Mouse (Mus musculus) stomach, embryonic 15.5 days (tissue): Measurements from ENCODE around the gene Wdr43. TPM values are rescaled to one million over a fixed set of nuclear protein-coding genes. Genes with fewer than 3 reads are reported as not detected.

Experiments
- ATAC-seq: fragments of 200-750 bp; cut with Nextera tagmentation; 2 replicates; pipeline ENCODE4 v1.8.0; 2017; ENCODE audit warnings: low read depth, moderate number of reproducible peaks, moderate TSS enrichment; ENCODE audit not compliant: insufficient read depth, low FRiP score
- H3K27ac ChIP-seq: fragments of 300-500 bp; sonication (generic); 2 replicates; pipeline ENCODE4 v1.5.1; 2015; ENCODE audit warnings: mild to moderate bottlenecking, inconsistent platforms
- H3K27me3 ChIP-seq: fragments of 300-500 bp; sonication (generic); replicated peaks from 2 replicates; pipeline ENCODE4 v1.6.1; 2015; ENCODE audit warnings: inconsistent platforms
- H3K36me3 ChIP-seq: fragments of 300-500 bp; sonication (generic); 2 replicates; pipeline ENCODE4 v1.6.1; 2015; ENCODE audit warnings: inconsistent platforms
- H3K4me1 ChIP-seq: fragments of 300-500 bp; sonication (generic); 2 replicates; pipeline ENCODE4 v1.6.1; 2015; ENCODE audit warnings: inconsistent platforms
- H3K4me2 ChIP-seq: fragments of 300-500 bp; sonication (generic); 2 replicates; pipeline ENCODE4 v1.6.1; 2015; ENCODE audit warnings: mild to moderate bottlenecking, inconsistent platforms
- H3K4me3 ChIP-seq: fragments of 300-500 bp; sonication (generic); replicated peaks from 2 replicates; pipeline ENCODE4 v1.5.1; 2015; ENCODE audit warnings: inconsistent platforms
- H3K9ac ChIP-seq: fragments of 300-500 bp; sonication (generic); 2 replicates; pipeline ENCODE4 v1.6.1; 2015; ENCODE audit warnings: inconsistent platforms
- H3K9me3 ChIP-seq: fragments of 300-500 bp; sonication (generic); 2 replicates; pipeline ENCODE4 v1.6.1; 2016; ENCODE audit warnings: inconsistent platforms
- WGBS: fragments of 180-500 bp; shearing (Covaris S2); methylation state at CpG from one replicate; pipeline ENCODE4 v1.1.7; 2015; 5-methylcytosine and 5-hydroxymethylcytosine counted together
- polyA plus RNA-seq: library from polyadenylated mRNA; unstranded; fragments of >200 nt; fragmentation: Nextera tagmentation; extraction: Ambion mirVana; gene quantifications from 2 replicates; pipeline ENCODE4 v1.2.1, GENCODE M21; 2015

Gene Wdr43
- 74.6 and 76.4 TPM in 2 replicates for polyA plus RNA-seq

DNA sequence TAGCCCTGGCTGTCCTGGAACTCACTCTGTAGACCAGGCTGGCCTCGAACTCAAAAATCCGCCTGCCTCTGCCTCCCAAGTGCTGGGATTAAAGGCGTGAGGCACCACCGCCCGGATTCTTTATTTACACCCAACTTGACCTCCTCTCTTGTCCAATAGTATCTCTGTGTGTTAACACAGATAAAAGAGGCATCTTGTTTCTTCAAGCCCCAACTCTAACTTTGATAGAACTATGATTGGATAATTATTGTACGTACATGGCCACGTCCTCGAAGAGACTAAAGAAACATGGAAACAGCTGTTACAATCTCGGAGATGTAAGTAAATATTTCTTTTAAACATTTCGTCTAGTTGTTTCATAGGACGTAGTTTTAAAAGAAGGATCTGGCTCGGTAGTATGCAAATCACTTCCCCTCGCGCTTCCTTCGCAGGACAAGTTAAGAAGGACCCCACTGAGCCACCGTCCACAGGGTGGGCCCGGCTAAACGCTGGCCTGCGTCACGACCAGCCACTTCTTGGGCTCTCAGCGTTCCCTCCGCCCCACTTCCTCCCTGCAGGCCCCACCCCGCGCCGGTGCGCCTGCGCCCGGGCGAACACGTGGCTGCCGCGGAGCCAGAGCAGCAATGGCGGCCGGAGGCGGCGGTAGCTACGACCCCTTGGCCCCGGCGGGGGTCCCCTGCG, at the start of gene Wdr43:
Wdr43 (plus strand) TSS at position 258 of the 681 bp plus-strand sequence.
- H3K9ac ChIP-seq: peak within 1 kb of the TSS; percentile 92
- peak within 1 kb of the TSS; percentile 100 for H3K4me3 ChIP-seq
- peak; percentile 100 for ATAC-seq
- H3K27me3 ChIP-seq: no peaks in the 10 kb centered on the region
- peak within 1 kb of the TSS; percentile 80 for H3K27ac ChIP-seq
- no peaks in the 10 kb centered on the region; the same call in 1 of the 2 replicates for H3K36me3 ChIP-seq
- no peaks in the 10 kb centered on the region for H3K9me3 ChIP-seq
- H3K4me1 ChIP-seq: 0 out of 2 replicates have a peak, but pooled peaks cover 8% of the 10 kb centered on the region
- WGBS: 4% methylated on average over 38 of the region's 40 CpGs
- H3K4me2 ChIP-seq: peak within 1 kb of the TSS; percentile 62

DNA sequence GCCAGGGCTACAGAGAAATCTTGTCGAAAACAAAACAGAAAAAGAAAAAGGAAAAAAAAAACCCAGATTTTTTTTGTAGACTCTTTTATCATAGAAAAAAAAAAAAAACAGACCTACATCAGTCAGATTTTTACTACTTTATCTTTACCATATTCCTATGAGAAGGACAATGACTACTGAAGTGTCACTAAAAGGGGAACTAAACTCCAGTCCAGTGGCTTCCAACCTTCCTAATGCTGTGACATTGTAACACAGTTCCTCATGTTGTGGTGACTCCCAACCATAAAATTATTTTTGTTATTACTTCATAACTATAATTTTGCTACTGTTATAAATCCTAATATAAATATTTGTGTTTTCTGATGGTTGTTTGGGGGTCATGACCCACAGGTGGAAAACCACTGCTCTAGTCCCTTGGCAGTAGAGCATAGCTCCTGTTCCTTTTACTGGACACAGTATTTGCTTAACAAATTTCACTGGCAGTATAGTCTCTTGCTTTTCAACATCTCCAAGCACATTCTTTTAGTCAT, 36.5 kb upstream of the Wdr43 start:
- H3K4me1 ChIP-seq: no peaks in the 10 kb centered on the region
- ATAC-seq: no peak
- 80% methylated on average over 1 of the region's 1 CpGs for WGBS
- no peaks in the 10 kb centered on the region for H3K36me3 ChIP-seq
- no peak overlapping the region for H3K4me3 ChIP-seq
- H3K9me3 ChIP-seq: no peaks in the 10 kb centered on the region
- no peak overlapping the region for H3K9ac ChIP-seq
- H3K4me2 ChIP-seq: no peak overlapping the region
- H3K27me3 ChIP-seq: no peaks in the 10 kb centered on the region
- no peak overlapping the region for H3K27ac ChIP-seq

DNA sequence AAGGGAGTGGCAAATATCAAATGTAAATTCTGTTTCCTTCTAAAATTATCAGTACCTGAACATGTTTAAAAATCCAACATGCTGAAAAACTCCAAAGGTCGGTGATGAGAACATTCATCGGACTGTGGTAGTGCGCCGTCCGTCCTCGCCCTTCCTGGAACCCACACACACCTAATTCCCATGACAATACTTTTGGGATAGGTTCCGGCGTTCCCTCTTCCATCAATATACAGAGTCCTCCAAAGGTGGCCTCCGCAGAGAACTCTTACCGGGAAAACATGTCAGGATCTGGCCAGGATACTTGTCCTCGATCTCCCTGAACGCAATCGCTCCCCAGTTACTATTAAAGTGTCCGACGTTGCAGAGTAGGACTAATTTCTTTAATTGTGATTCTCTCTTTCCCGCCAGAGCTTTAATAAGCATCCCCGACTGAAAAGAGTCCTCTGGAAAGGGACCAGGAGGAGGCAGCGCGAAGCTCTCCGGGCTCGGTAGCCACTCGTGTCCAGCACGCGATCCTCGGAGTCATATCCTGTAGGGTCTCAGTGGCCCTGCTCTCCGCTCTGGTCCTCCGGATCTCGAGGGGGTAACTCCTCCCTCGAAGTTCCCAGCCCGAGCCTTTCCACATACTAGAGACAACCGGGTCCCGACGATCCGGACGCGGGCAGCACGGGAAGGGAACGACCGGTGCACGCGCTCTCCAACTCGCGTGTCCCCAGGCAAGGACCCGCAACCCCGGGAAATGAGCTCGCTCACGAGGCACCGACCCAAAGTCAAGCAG, 17.6 kb upstream of the Wdr43 start:
- WGBS: under 1% methylated on average over 48 of the region's 48 CpGs
- Histone ChIP-seq H3K36me3 (no peaks in the 10 kb centered on the region), H3K27ac (peak overlapping the region; percentile 61), H3K9me3 (no peaks in the 10 kb centered on the region), H3K4me3 (peak overlapping the region; percentile 55), H3K27me3 (no peaks in the 10 kb centered on the region), H3K4me1 (no peaks in the 10 kb centered on the region), H3K4me2 (peak overlapping the region; percentile 80), H3K9ac (peak overlapping the region; percentile 45; the same call in 1 of the 2 replicates)
- peak; percentile 54 for ATAC-seq

DNA sequence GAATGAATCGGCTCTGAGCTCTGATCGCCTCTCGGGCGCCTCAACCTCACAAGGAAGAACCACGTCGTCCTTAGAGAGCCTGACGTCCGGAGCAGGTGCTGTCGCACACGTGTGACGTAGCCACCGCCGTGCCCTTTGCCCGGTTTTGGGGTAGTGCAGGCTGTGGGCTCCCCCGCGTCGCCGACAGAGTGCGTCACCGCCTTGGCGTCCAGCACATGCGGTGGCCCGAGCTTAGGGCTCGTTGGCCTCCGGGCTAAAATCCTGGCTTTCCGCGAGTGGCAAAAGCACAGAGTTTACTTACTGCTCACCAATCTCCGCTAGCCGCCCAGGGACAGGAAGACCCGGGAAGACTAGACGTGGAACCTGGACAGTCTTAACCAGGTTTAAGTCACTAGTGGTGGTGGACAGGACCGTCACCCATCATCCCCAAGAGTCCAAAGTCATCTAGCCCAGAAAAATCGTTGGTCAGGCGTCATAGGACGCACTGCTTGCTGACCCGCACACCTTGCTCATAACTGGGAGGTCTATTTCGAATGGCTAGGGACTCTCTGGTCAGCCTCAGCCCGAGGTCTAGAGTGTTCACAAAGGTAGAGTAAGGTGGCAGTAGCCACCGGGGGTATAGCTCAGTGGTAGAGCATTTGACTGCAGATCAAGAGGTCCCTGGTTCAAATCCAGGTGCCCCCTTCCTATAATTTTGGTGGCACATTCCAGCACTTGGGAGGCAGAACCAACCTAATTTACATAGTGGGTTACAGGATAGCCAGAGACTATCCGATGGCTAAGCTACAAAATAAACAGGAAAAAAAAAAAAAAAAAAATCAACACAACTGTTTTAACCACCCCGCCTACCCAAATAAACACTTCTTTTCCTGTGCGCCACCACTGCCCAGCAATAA, 16.8 kb upstream of the Wdr43 start:
- H3K27ac ChIP-seq: peak overlapping the region; percentile 61
- peak overlapping the region; percentile 45; the same call in 1 of the 2 replicates for H3K9ac ChIP-seq
- H3K4me1 ChIP-seq: no peaks in the 10 kb centered on the region
- peak; percentile 97 for ATAC-seq
- no peaks in the 10 kb centered on the region for H3K36me3 ChIP-seq
- peak overlapping the region; percentile 80 for H3K4me2 ChIP-seq
- H3K9me3 ChIP-seq: no peaks in the 10 kb centered on the region
- WGBS: 5% methylated on average over 42 of the region's 42 CpGs
- no peaks in the 10 kb centered on the region for H3K27me3 ChIP-seq
- peak overlapping the region; percentile 55 for H3K4me3 ChIP-seq

DNA sequence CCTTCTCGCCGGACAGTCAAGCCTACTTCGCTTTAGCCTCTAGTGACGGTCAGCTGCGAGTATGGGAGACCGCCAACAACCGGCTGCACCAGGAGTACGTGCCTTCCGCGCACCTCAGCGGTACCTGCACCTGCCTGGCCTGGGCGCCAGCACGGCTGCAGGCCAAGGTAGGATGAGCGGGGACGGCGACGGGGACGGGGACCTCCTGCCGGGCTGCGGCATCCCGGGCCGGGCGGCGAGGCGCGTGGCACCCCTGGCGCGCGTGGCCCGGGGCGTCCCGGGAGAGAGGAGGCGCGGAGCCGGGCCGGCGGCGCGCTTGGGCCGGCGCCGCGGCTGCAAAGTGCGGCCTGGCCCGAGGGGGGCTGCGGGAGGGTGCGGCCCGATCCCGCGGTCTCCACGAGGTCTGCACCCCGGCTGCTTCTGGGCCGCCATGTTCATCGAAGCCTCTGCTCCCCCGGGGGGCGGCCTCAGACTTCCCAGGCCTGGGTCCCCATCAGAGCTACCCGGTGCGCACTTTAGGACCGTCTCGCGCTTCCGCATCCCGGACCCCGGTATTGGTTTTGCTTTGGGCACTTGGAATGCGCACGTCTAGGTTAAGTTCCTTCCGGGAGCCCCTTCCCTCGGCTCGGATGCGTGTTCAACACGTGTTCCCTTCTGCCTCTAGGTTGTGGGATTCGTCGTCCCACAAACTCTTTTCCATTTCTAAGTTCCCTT, 781 bp downstream of the Wdr43 start:
- H3K4me3 ChIP-seq: peak overlapping the region; percentile 100
- H3K4me2 ChIP-seq: peak overlapping the region; percentile 62
- H3K27me3 ChIP-seq: no peaks in the 10 kb centered on the region
- H3K9me3 ChIP-seq: no peaks in the 10 kb centered on the region
- whole genome bisulfite sequencing: under 1% methylated on average over 69 of the region's 73 CpGs
- peak overlapping the region; percentile 63 for H3K27ac ChIP-seq
- no peaks in the 10 kb centered on the region; the same call in 1 of the 2 replicates for H3K36me3 ChIP-seq
- peak overlapping the region; percentile 92 for H3K9ac ChIP-seq
- ATAC-seq: peak; percentile 63
- 0 out of 2 replicates have a peak, but pooled peaks cover 8% of the 10 kb centered on the region for H3K4me1 ChIP-seq

DNA sequence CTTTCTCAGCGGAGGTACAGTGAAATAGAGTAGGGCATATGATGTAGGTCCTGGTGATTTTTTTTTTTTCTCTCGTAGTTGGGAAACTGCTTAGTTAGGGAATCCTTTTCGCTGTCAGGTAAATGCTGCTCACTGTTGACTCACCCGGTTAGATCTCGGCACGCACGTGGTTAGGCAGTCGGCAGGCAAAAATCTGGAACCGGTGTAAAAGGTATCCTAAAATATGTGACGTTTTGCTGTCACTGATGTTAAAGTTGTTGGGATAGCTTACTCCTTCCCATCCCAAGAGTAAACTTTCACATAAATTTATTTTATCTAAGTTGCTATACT, 1.3 kb downstream of the Wdr43 start:
- H3K9me3 ChIP-seq: no peaks in the 10 kb centered on the region
- peak overlapping the region; percentile 62 for H3K4me2 ChIP-seq
- under 1% methylated on average over 10 of the region's 10 CpGs for WGBS
- no peaks in the 10 kb centered on the region for H3K27me3 ChIP-seq
- peak overlapping the region; percentile 63; the same call in 1 of the 2 replicates for H3K27ac ChIP-seq
- H3K9ac ChIP-seq: peak overlapping the region; percentile 92
- ATAC-seq: no peak
- 0 out of 2 replicates have a peak, but pooled peaks cover 8% of the 10 kb centered on the region for H3K4me1 ChIP-seq
- H3K4me3 ChIP-seq: peak overlapping the region; percentile 100
- no peaks in the 10 kb centered on the region; the same call in 1 of the 2 replicates for H3K36me3 ChIP-seq

DNA sequence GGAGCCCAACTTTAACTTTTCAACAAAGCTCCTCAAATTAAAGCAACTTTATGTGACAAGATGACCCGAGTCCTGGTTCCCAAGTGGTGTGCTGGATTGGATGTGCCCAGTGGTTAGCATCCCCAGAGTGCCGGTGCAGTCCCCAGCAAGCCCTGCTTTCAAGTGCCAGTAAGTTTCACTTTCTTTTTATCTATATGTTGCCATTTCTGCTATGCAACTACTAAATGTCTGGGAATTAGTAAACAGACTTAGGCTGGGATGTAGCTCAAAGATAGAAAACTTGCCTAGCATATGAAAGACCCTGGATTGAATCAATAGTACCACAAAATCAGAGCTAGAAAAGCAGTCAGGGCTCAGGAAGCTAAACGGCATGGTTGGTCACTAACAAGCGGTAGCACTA, 2.3 kb downstream of the Wdr43 start:
- WGBS: 66% methylated on average over 4 of the region's 4 CpGs
- ATAC-seq: no peak
- no peaks in the 10 kb centered on the region for H3K27me3 ChIP-seq
- peak overlapping the region; percentile 10; the same call in 1 of the 2 replicates for H3K9ac ChIP-seq
- H3K36me3 ChIP-seq: no peaks in the 10 kb centered on the region; the same call in 1 of the 2 replicates
- H3K9me3 ChIP-seq: no peaks in the 10 kb centered on the region
- H3K4me3 ChIP-seq: peak overlapping the region; percentile 100
- peak overlapping the region; percentile 62 for H3K4me2 ChIP-seq
- no peak overlapping the region for H3K27ac ChIP-seq
- H3K4me1 ChIP-seq: 0 out of 2 replicates have a peak, but pooled peaks cover 8% of the 10 kb centered on the region

DNA sequence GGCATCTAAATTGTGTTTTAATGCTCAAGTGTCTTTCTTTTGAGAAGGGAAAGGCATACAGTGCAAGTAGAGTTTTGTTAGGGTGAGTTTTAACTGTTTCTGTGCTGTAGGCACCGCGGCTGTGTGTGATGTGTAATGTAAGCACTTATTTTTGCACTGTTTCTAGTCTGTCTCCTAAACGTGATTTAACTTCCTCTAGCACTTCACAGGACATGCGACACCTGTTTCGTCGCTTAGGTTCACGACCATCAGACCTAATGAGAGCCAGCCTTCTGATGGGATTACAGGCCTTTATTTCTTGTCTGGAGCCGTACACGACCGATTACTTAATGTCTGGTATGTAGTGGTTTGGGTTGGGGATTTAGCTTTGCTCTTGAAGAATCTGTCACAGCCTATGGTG, 16.1 kb downstream of the Wdr43 start:
- H3K9ac ChIP-seq: no peak overlapping the region
- ATAC-seq: no peak
- H3K27ac ChIP-seq: no peak overlapping the region
- no peak overlapping the region for H3K4me3 ChIP-seq
- H3K4me1 ChIP-seq: no peaks in the 10 kb centered on the region
- no peak overlapping the region for H3K4me2 ChIP-seq
- 78% methylated on average over 10 of the region's 10 CpGs for WGBS
- no peaks in the 10 kb centered on the region for H3K9me3 ChIP-seq
- H3K36me3 ChIP-seq: peaks cover 48% of the 10 kb centered on the region
- no peaks in the 10 kb centered on the region for H3K27me3 ChIP-seq

DNA sequence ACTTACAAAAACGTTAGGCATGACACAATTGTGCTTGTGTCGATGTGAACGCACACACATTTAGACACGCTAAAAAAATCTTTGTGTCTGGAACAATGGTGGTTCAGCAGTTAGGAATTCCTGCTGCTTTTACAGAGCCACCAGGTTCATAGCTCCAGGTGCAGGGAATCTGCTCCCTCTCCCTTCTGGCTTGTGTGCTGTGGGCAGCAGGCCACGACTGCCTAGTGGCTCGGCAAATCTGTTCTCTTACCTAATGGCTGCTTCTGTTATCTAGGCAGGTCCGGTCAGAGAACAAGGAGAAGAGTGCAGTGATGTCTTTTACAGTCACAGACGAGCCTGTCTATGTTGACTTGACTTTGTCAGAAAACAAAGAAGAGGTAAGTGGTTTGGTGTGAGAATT, 17.7 kb downstream of the Wdr43 start:
- H3K9ac ChIP-seq: no peak overlapping the region
- no peak overlapping the region for H3K4me2 ChIP-seq
- WGBS: 87% methylated on average over 8 of the region's 8 CpGs
- no peaks in the 10 kb centered on the region for H3K27me3 ChIP-seq
- H3K9me3 ChIP-seq: no peaks in the 10 kb centered on the region
- H3K27ac ChIP-seq: no peak overlapping the region
- no peak overlapping the region for H3K4me3 ChIP-seq
- no peaks in the 10 kb centered on the region for H3K4me1 ChIP-seq
- no peak for ATAC-seq
- peaks cover 43% of the 10 kb centered on the region for H3K36me3 ChIP-seq

DNA sequence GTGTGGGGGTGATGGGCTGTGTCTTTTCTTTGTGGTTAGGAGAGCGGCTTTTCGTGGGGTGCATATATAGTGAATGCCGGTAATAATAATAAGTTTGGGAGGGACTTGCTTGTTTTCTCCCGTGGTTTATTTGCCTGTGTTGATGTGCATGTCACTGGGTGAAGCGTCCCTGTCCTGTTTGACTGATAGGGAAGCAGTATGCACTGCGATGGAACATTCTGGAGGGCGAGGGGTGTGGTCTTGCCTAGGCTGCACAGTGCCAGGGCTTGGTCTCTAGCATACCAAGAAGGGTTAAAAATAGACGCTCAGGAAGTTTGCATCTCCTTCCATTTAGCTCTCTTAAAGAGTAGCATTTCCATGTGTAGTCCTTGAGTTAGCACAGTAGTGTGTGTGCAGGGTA, 21.1 kb downstream of the Wdr43 start:
- no peak for ATAC-seq
- H3K9me3 ChIP-seq: no peaks in the 10 kb centered on the region
- H3K4me3 ChIP-seq: no peak overlapping the region
- H3K27me3 ChIP-seq: no peaks in the 10 kb centered on the region
- no peak overlapping the region for H3K9ac ChIP-seq
- peaks cover 45% of the 10 kb centered on the region for H3K36me3 ChIP-seq
- no peak overlapping the region for H3K4me2 ChIP-seq
- 88% methylated on average over 8 of the region's 8 CpGs for WGBS
- no peak overlapping the region for H3K27ac ChIP-seq
- no peaks in the 10 kb centered on the region for H3K4me1 ChIP-seq
